Mouse (Mus musculus) heart, postnatal 0 days (tissue): ENCODE results near the gene Stx8. TPM values are rescaled to one million over a fixed set of nuclear protein-coding genes. Genes with fewer than 3 reads are reported as not detected.

ENCODE experiments used
- ATAC-seq: fragments of 200-750 bp; cut with Nextera tagmentation; 2 replicates; pipeline ENCODE4 v1.8.0; 2017; ENCODE audit warnings: low read depth, moderate number of reproducible peaks, moderate library complexity; ENCODE audit not compliant: insufficient read depth
- DNase-seq: peaks from one replicate; pipeline ENCODE4 v3.0.0-alpha.2; 2016; ENCODE audit warnings: low spot score
- H3K27ac ChIP-seq: fragments of 300-500 bp; sonication (generic); 2 replicates; pipeline ENCODE4 v1.5.1; 2014; ENCODE audit warnings: low read depth, mild to moderate bottlenecking
- H3K27me3 ChIP-seq: fragments of 300-500 bp; sonication (generic); 2 replicates; pipeline ENCODE4 v1.6.1; 2014; ENCODE audit warnings: low read length, mixed read lengths; ENCODE audit not compliant: control insufficient read depth, insufficient read depth
- H3K36me3 ChIP-seq: fragments of 300-500 bp; sonication (generic); replicated peaks from 2 replicates; pipeline ENCODE4 v1.6.1; 2014; ENCODE audit warnings: low read length, mixed read lengths; ENCODE audit not compliant: control insufficient read depth, insufficient read depth
- H3K4me1 ChIP-seq: fragments of 300-500 bp; sonication (generic); 2 replicates; pipeline ENCODE4 v1.6.1; 2014; ENCODE audit warnings: antibody characterized with exemption; ENCODE audit not compliant: control insufficient read depth, insufficient read depth
- H3K4me2 ChIP-seq: fragments of 300-500 bp; sonication (generic); 2 replicates; pipeline ENCODE4 v1.6.1; 2014; ENCODE audit warnings: low read depth, mild to moderate bottlenecking, low read length, moderate library complexity
- H3K4me3 ChIP-seq: fragments of 300-500 bp; sonication (generic); 2 replicates; pipeline ENCODE4 v1.5.1; 2014; ENCODE audit warnings: low read depth, low read length
- H3K9ac ChIP-seq: fragments of 300-500 bp; sonication (generic); replicated peaks from 2 replicates; pipeline ENCODE4 v1.6.1; 2014; ENCODE audit warnings: low read depth, low read length, mixed read lengths
- H3K9me3 ChIP-seq: fragments of 300-500 bp; sonication (generic); replicated peaks from 2 replicates; pipeline ENCODE4 v1.6.1; 2016; ENCODE audit warnings: low read length; ENCODE audit not compliant: control insufficient read depth
- CTCF ChIP-seq: IDR thresholded peaks from 2 replicates; pipeline ENCODE4 v1.5.1; 2016; ENCODE audit warnings: antibody characterized with exemption, control low read depth, low read depth
- EP300 ChIP-seq: IDR thresholded peaks from 2 replicates; pipeline ENCODE4 v1.6.1; 2016; ENCODE audit warnings: antibody characterized with exemption, low read depth
- WGBS: fragments of 180-500 bp; shearing (Covaris S2); extraction: QIAGEN DNeasy Blood & Tissue Kit; methylation state at CpG from one replicate; pipeline ENCODE4 v1.1.7; 2014; 5-methylcytosine and 5-hydroxymethylcytosine counted together
- polyA plus RNA-seq: library from polyadenylated mRNA; unstranded; fragments of >200 nt; fragmentation: Nextera tagmentation; extraction: Ambion mirVana; gene quantifications from 2 replicates; pipeline ENCODE4 v1.2.1, GENCODE M21; 2015
- total RNA-seq: library from RNA; depleted of rRNA; stranded (reverse); fragments of >200 nt; gene quantifications from 2 replicates; pipeline ENCODE4 v1.2.3, GENCODE M21; 2014; ENCODE audit warnings: low replicate concordance

Stx8 gene
- total and polyA plus RNA-seq, 2 experiments from 2014 or later, result 15.9 to 69.0 TPM

DNA sequence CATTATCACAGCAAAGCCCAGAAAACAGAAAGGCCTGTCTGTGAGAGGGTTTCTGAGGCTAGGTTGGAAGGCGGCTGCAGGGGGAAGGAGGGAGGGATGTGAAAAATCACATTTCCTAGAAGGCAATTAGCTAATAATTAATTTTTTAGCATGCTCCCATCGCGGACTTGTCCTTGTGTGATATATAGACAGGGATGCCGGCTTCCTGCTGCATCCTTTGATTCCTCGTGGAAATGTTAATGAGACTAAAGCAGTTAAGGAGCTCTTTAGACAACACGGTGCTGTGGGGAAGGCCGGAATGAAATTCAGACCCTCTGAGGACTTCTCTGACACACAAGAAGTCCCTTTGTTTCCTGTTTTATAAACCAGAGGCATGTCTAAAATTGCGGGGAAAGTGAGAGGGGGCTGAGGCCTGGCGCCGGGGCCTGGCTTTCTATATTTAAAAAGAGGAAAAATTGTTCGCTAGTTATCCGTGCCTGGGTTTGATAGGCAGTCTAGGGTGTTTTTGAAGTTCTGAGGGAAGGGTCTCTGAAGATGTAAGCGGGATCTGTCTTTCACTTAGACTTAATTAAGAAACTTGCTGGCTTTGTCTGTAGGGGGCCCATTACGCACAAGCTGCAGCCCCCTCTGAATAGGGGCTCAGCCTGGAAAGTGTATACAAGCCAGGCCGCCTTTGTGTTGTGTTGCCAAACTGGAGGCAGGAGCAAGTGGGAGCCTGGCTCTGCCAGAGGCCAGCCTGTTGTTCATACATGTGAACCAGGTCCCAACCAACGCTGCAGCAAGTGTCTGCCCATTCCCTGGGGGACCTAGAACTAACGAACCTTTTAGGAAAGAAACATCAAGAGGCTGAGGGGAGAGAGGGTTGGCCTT is 179.8 kb downstream of the Stx8 start:
- H3K27me3 ChIP-seq, result no peaks in the 10 kb centered on the region
- no peak overlapping the region for H3K4me3 ChIP-seq
- H3K4me2 ChIP-seq, result no peak overlapping the region
- no peak overlapping the region for H3K9ac ChIP-seq
- DNase-seq, result no peak
- TF ChIP-seq CTCF, result no peak
- no peak for TF ChIP-seq EP300
- no peaks in the 10 kb centered on the region for H3K36me3 ChIP-seq
- no peak overlapping the region for H3K27ac ChIP-seq
- peaks cover 3% of the 10 kb centered on the region; the same call in 1 of the 2 replicates for H3K4me1 ChIP-seq
- no peaks in the 10 kb centered on the region for H3K9me3 ChIP-seq
- no peak for ATAC-seq
- WGBS, result 66% methylated on average over 17 of the region's 17 CpGs

DNA sequence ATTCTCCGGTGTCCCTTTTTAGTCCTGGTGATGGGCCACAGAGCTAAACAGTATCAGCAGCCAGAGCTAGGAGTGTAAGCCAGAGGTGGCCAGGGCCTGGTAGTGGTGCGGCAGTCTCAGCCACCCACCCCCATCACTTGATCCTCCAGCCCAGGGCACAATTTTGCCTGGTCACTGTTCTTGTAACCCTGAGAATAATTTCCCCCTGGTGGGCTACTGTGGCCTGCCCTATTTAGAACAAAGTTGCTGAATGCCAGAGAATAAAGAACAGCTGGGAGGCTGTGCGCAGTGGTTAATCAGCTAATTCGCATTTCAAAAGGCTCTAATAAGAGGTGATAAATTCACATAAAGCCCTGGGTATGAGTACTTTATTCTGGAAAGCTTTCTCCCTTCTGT is 180.5 kb downstream of the Stx8 start:
- DNase-seq (no peak), ATAC-seq (no peak)
- no peak overlapping the region for H3K4me2 ChIP-seq
- WGBS, result 85% methylated on average over 4 of the region's 4 CpGs
- no peaks in the 10 kb centered on the region for H3K27me3 ChIP-seq
- H3K9ac ChIP-seq, result no peak overlapping the region
- no peaks in the 10 kb centered on the region for H3K36me3 ChIP-seq
- H3K9me3 ChIP-seq, result no peaks in the 10 kb centered on the region
- no peak overlapping the region for H3K4me3 ChIP-seq
- TF ChIP-seq CTCF (no peak), EP300 (no peak)
- H3K27ac ChIP-seq, result no peak overlapping the region
- H3K4me1 ChIP-seq, result peaks cover 3% of the 10 kb centered on the region; the same call in 1 of the 2 replicates

DNA sequence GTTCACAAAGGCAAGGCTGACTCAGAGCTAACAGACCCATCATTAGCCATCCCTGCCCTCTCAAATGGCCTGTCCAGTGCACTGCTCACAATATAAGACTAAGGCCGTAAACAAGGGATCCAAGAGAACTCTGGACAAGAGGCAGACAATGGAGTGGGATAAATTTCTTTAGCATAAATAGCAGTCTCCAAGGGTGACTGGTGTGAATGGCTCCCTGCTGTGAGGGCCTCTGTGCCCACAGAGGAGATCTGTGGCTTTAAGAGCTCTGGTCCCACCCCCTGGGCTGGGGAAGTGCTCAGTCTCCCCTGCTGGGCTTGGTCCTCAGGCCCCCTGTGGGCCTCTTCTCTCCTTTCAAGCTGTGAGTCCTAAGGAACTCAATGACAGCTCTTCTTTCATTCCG is 184.9 kb downstream of the Stx8 start:
- no peak overlapping the region for H3K4me2 ChIP-seq
- H3K27ac ChIP-seq, result no peak overlapping the region
- no peaks in the 10 kb centered on the region for H3K36me3 ChIP-seq
- H3K9me3 ChIP-seq, result no peaks in the 10 kb centered on the region
- no peak overlapping the region for H3K4me3 ChIP-seq
- no peaks in the 10 kb centered on the region for H3K27me3 ChIP-seq
- no peak for DNase-seq
- no peak for ATAC-seq
- H3K9ac ChIP-seq, result no peak overlapping the region
- WGBS, result 83% methylated on average over 2 of the region's 2 CpGs
- TF ChIP-seq EP300 (no peak), CTCF (no peak)
- H3K4me1 ChIP-seq, result no peaks in the 10 kb centered on the region

DNA sequence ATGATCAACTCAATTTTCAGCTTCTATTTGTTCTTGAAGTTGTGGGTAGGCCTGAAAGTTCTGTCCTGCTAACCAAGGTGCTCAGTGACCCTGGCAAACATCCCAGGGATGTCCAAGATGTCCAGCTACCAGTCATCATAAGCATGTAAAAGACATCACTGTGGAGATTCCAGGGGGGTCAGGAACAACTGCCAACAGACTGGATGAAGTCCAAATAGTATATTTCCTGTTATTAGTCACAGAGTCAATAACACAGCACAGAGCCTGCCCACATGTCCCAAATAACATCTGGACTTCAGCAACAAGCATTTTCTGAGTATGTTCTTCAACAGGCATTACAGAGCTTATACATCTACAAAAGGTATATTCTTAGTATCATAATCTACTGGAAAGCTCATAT is 189.8 kb downstream of the Stx8 start:
- Histone ChIP-seq H3K4me3 (no peak overlapping the region), H3K4me2 (no peak overlapping the region), H3K27ac (no peak overlapping the region), H3K36me3 (0 out of 2 replicates have a peak, but pooled peaks cover 3% of the 10 kb centered on the region), H3K9ac (no peak overlapping the region), H3K9me3 (no peaks in the 10 kb centered on the region), H3K4me1 (no peaks in the 10 kb centered on the region), H3K27me3 (no peaks in the 10 kb centered on the region)
- ATAC-seq (no peak), DNase-seq (no peak)
- no peak for TF ChIP-seq EP300
- no peak for TF ChIP-seq CTCF

DNA sequence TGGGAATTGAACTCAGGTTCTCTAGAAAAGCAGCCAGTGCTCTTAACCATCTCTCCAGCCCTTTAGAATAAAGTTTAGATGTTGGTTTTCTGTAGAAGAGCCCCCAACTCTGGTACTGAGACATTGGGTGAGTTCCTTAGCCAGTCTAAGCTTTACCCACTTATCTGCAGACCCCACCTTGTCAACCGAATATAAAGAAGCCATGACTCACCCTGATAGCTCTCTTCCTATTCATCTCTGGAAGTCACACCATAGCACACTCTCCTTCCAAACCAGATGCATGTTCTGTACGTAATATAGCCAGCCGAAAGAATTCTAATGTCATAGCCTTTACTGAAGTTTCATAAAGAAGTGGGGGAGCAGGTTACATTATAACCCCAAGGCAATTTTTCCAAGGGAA is 192.2 kb downstream of the Stx8 start:
- no peaks in the 10 kb centered on the region for H3K4me1 ChIP-seq
- H3K9ac ChIP-seq, result no peak overlapping the region
- 73% methylated on average over 3 of the region's 3 CpGs for WGBS
- H3K36me3 ChIP-seq, result 0 out of 2 replicates have a peak, but pooled peaks cover 3% of the 10 kb centered on the region
- H3K27ac ChIP-seq, result no peak overlapping the region
- no peaks in the 10 kb centered on the region for H3K9me3 ChIP-seq
- H3K4me2 ChIP-seq, result no peak overlapping the region
- ATAC-seq, result no peak
- TF ChIP-seq CTCF (no peak), EP300 (no peak)
- DNase-seq, result no peak
- H3K27me3 ChIP-seq, result no peaks in the 10 kb centered on the region
- no peak overlapping the region for H3K4me3 ChIP-seq

DNA sequence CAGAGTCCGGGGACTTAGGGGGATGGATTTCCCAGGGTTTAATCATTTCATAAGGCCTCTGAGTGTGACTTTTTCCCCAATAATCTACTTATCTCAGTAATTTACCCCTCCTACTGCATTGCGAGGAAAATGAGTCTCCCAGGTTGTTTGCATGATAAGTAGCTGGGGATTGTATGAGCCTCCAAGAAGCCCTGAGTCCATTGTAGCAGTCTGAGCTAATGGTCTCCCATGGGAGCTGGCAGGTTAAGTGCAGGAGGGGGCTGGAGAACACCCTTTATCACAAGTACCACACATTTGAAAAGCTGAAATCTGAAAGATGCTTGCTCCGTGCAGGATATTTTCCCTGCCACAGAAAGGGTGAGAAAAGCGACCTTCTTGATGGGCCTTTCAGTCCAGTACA is 193.9 kb downstream of the Stx8 start:
- Histone ChIP-seq H3K36me3 (0 out of 2 replicates have a peak, but pooled peaks cover 3% of the 10 kb centered on the region), H3K4me3 (no peak overlapping the region), H3K27me3 (no peaks in the 10 kb centered on the region), H3K4me1 (no peaks in the 10 kb centered on the region), H3K9ac (no peak overlapping the region), H3K9me3 (no peaks in the 10 kb centered on the region), H3K27ac (no peak overlapping the region), H3K4me2 (no peak overlapping the region)
- WGBS, result 78% methylated on average over 4 of the region's 4 CpGs
- no peak for DNase-seq
- no peak for ATAC-seq
- TF ChIP-seq EP300, result no peak
- TF ChIP-seq CTCF, result no peak
